Mouse (Mus musculus) neural tube, embryonic 15.5 days (tissue): ENCODE results near the gene Olfr1151. TPM values are rescaled to one million over a fixed set of nuclear protein-coding genes. Genes with fewer than 3 reads are reported as not detected.

Experiments
- ATAC-seq: fragments of 200-750 bp; cut with Nextera tagmentation; 2 replicates; pipeline ENCODE4 v1.8.0; 2017; ENCODE audit warnings: mild to moderate bottlenecking, moderate TSS enrichment, moderate library complexity; ENCODE audit not compliant: low FRiP score
- H3K27ac ChIP-seq: fragments of 300-500 bp; sonication (generic); replicated peaks from 2 replicates; pipeline ENCODE4 v1.5.1; 2015; ENCODE audit warnings: mild to moderate bottlenecking, inconsistent platforms
- H3K27me3 ChIP-seq: fragments of 300-500 bp; sonication (generic); replicated peaks from 2 replicates; pipeline ENCODE4 v1.6.1; 2015; ENCODE audit warnings: inconsistent platforms
- H3K36me3 ChIP-seq: fragments of 300-500 bp; sonication (generic); 2 replicates; pipeline ENCODE4 v1.6.1; 2015; ENCODE audit warnings: inconsistent platforms
- H3K4me1 ChIP-seq: fragments of 300-500 bp; sonication (generic); 2 replicates; pipeline ENCODE4 v1.6.1; 2015; ENCODE audit warnings: inconsistent platforms
- H3K4me2 ChIP-seq: fragments of 300-500 bp; sonication (generic); 2 replicates; pipeline ENCODE4 v1.6.1; 2015; ENCODE audit warnings: inconsistent platforms, mild to moderate bottlenecking, moderate library complexity
- H3K4me3 ChIP-seq: fragments of 300-500 bp; sonication (generic); replicated peaks from 2 replicates; pipeline ENCODE4 v1.5.1; 2015; ENCODE audit warnings: mild to moderate bottlenecking, inconsistent platforms
- H3K9ac ChIP-seq: fragments of 300-500 bp; sonication (generic); replicated peaks from 2 replicates; pipeline ENCODE4 v1.6.1; 2015; ENCODE audit warnings: mild to moderate bottlenecking, inconsistent platforms
- H3K9me3 ChIP-seq: fragments of 300-500 bp; sonication (generic); replicated peaks from 2 replicates; pipeline ENCODE4 v1.6.1; 2016; ENCODE audit warnings: inconsistent platforms
- WGBS: fragments of 180-500 bp; shearing (Covaris S2); methylation state at CpG from one replicate; pipeline ENCODE4 v1.1.7; 2015; ENCODE audit warnings: mixed read lengths; 5-methylcytosine and 5-hydroxymethylcytosine counted together
- polyA plus RNA-seq: library from polyadenylated mRNA; unstranded; fragments of >200 nt; fragmentation: Nextera tagmentation; extraction: Ambion mirVana; gene quantifications from 2 replicates; pipeline ENCODE4 v1.2.1, GENCODE M21; 2015

Olfr1151 gene
- polyA plus RNA-seq: not detected in 2 replicates

GRCm38 (mm10) chr2:87855562-87855961, at the start of gene Olfr1151:
Olfr1151 (plus strand) TSS chr2:87855862.
- Histone ChIP-seq H3K36me3 (no peaks in the 10 kb centered on the region), H3K27ac (no peak within 1 kb of the TSS), H3K9ac (no peak within 1 kb of the TSS), H3K4me2 (no peak within 1 kb of the TSS), H3K9me3 (no peaks in the 10 kb centered on the region), H3K4me1 (no peaks in the 10 kb centered on the region), H3K4me3 (no peak within 1 kb of the TSS), H3K27me3 (no peaks in the 10 kb centered on the region)
- no peak for ATAC-seq
- 94% methylated on average over 1 of the region's 1 CpGs for WGBS

GRCm38 (mm10) chr2:87809522-87809921, 46.1 kb upstream of the Olfr1151 start, which contains the start of gene Olfr1145:
Olfr1145 (plus strand) TSS chr2:87809822.
- Histone ChIP-seq H3K4me3 (no peak within 1 kb of the TSS), H3K4me1 (no peaks in the 10 kb centered on the region), H3K9me3 (no peaks in the 10 kb centered on the region), H3K27ac (no peak within 1 kb of the TSS), H3K9ac (no peak within 1 kb of the TSS), H3K36me3 (no peaks in the 10 kb centered on the region), H3K4me2 (no peak within 1 kb of the TSS), H3K27me3 (no peaks in the 10 kb centered on the region)
- ATAC-seq: no peak
- WGBS: 100% methylated on average over 1 of the region's 1 CpGs

DNA sequence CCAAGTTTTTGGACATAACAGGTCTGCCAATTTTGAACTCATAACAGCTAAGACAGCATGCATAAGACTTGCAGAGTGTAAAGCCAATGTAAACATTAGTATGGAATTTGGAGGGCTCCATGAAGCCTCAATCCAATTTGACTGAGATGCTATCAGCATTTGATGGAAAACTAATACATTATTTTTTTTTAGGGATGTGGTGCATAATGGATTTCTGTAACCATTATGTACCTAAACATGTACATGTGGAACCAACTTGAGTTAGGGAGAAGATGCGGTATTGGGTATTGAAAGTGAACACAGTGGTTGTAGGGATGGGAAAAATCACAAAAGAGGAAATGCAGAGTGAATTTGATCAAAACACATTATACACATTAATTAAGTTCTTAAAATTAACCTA, 25.4 kb upstream of the Olfr1151 start, which contains the start of gene Olfr1148:
Olfr1148 (plus strand) TSS at position 301 of the 400 bp plus-strand sequence.
- no peak within 1 kb of the TSS for H3K4me2 ChIP-seq
- no peak within 1 kb of the TSS for H3K4me3 ChIP-seq
- ATAC-seq: no peak
- H3K4me1 ChIP-seq: no peaks in the 10 kb centered on the region
- H3K27ac ChIP-seq: no peak within 1 kb of the TSS
- no peaks in the 10 kb centered on the region for H3K27me3 ChIP-seq
- 93% methylated on average over 1 of the region's 1 CpGs for WGBS
- H3K9ac ChIP-seq: no peak within 1 kb of the TSS
- H3K9me3 ChIP-seq: no peaks in the 10 kb centered on the region
- no peaks in the 10 kb centered on the region for H3K36me3 ChIP-seq

- Histone ChIP-seq H3K27ac (no peak within 1 kb of the TSS), H3K27me3 (no peaks in the 10 kb centered on the region), H3K4me1 (no peaks in the 10 kb centered on the region), H3K36me3 (no peaks in the 10 kb centered on the region), H3K4me2 (no peak within 1 kb of the TSS), H3K4me3 (no peak within 1 kb of the TSS), H3K9me3 (no peaks in the 10 kb centered on the region), H3K9ac (no peak within 1 kb of the TSS)
- no peak for ATAC-seq
- 76% methylated on average over 1 of the region's 1 CpGs for WGBS
Observed at GRCm38 (mm10) chr2:87843693-87844092, 12.0 kb upstream of the Olfr1151 start, which contains the start of gene Olfr1150-ps1. Olfr1150-ps1 (plus strand) TSS chr2:87843993.

- Histone ChIP-seq H3K4me3 (no peak within 1 kb of the TSS), H3K9ac (no peak within 1 kb of the TSS), H3K27me3 (no peaks in the 10 kb centered on the region), H3K4me1 (no peaks in the 10 kb centered on the region), H3K4me2 (no peak within 1 kb of the TSS), H3K9me3 (no peaks in the 10 kb centered on the region), H3K27ac (no peak within 1 kb of the TSS), H3K36me3 (no peaks in the 10 kb centered on the region)
- no peak for ATAC-seq
Observed at GRCm38 (mm10) chr2:87866192-87866591, 10.5 kb downstream of the Olfr1151 start, which contains the start of gene Olfr1152. Olfr1152 (plus strand) TSS chr2:87866492.

DNA sequence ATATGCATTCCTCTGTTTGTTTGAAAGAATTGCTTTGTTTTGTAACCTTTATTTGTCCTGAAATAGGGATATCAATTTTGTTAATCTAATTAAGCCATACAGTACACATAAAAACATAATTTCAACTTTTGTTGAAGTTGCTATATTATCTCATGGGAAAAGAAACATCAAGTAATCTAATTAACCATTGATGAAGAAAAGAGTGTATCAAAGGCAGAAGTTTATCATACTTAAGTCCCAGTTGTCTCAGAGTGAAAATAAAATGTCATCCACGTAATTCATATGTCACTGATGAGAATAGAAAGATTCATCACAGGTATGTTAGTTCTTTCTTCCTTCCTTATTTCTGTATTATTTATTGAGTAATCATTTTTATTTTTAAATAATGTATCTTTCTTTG, 39.0 kb downstream of the Olfr1151 start, which contains the start of gene Olfr1153:
Olfr1153 (plus strand) TSS at position 301 of the 400 bp plus-strand sequence.
- Histone ChIP-seq H3K4me1 (no peaks in the 10 kb centered on the region), H3K27ac (no peak within 1 kb of the TSS), H3K4me2 (no peak within 1 kb of the TSS), H3K9ac (no peak within 1 kb of the TSS), H3K4me3 (no peak within 1 kb of the TSS), H3K9me3 (no peaks in the 10 kb centered on the region), H3K36me3 (no peaks in the 10 kb centered on the region), H3K27me3 (no peaks in the 10 kb centered on the region)
- ATAC-seq: no peak
- 80% methylated on average over 1 of the region's 1 CpGs for WGBS

DNA sequence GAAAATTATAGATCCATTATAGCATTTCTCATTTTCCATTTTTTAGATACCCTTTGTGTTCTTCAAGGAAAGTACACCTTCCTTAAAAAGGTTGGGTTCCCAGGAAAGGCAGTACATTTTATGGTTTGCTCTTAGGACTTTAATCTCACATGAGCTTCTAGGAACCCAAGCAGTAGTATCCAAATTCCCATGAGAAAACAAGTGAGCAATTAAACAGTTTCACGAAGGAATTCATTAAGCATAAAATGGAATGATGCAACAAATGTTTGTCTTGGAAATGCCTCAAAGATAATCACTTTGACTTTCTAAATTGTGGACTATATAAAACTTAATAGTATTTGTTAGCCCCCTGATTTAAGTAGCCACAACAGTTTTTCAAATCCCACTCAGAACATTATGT, 49.4 kb downstream of the Olfr1151 start, which contains the start of gene Olfr1154:
Olfr1154 (minus strand) TSS at position 101 of the 400 bp plus-strand sequence.
- no peaks in the 10 kb centered on the region for H3K36me3 ChIP-seq
- no peak for ATAC-seq
- no peak within 1 kb of the TSS for H3K4me2 ChIP-seq
- no peak within 1 kb of the TSS for H3K4me3 ChIP-seq
- H3K9ac ChIP-seq: no peak within 1 kb of the TSS
- WGBS: 83% methylated on average over 1 of the region's 1 CpGs
- H3K27me3 ChIP-seq: no peaks in the 10 kb centered on the region
- H3K4me1 ChIP-seq: no peaks in the 10 kb centered on the region
- H3K27ac ChIP-seq: no peak within 1 kb of the TSS
- no peaks in the 10 kb centered on the region for H3K9me3 ChIP-seq

Other genes with a start within 250 kb of the Olfr1151 start
- not detected in 2 replicates for gene Olfr1130, start 249.7 kb upstream of the Olfr1151 start, polyA plus RNA-seq
- not detected in 2 replicates for gene Olfr1131, start 228.8 kb upstream of the Olfr1151 start, polyA plus RNA-seq
- not detected in 2 replicates for gene Olfr1132, start 218.3 kb upstream of the Olfr1151 start, polyA plus RNA-seq
- not detected in 2 replicates for gene Olfr1133, start 208.5 kb upstream of the Olfr1151 start, polyA plus RNA-seq
- not detected in 2 replicates for gene Olfr1134, start 197.4 kb upstream of the Olfr1151 start, polyA plus RNA-seq
- not detected in 2 replicates for gene Olfr1135, start 182.2 kb upstream of the Olfr1151 start, polyA plus RNA-seq
- gene Olfr1136, start 161.9 kb upstream of the Olfr1151 start, polyA plus RNA-seq: not detected in 2 replicates
- not detected in 2 replicates for gene Olfr1137, start 142.7 kb upstream of the Olfr1151 start, polyA plus RNA-seq
- gene Olfr1138, start 115.9 kb upstream of the Olfr1151 start, polyA plus RNA-seq: not detected in 2 replicates
- not detected in 2 replicates for gene Olfr1140, start 112.1 kb upstream of the Olfr1151 start, polyA plus RNA-seq
- not detected in 2 replicates for gene Olfr1141, start 101.9 kb upstream of the Olfr1151 start, polyA plus RNA-seq
- not detected in 2 replicates for gene Olfr152, start 76.4 kb upstream of the Olfr1151 start, polyA plus RNA-seq
- gene Olfr1143, start 55.3 kb upstream of the Olfr1151 start, polyA plus RNA-seq: not detected in 2 replicates
- not detected in 2 replicates for gene Olfr1145, start 46.0 kb upstream of the Olfr1151 start, polyA plus RNA-seq
- gene Olfr1148, start 25.3 kb upstream of the Olfr1151 start, polyA plus RNA-seq: not detected in 2 replicates
- gene Olfr1150-ps1, start 11.9 kb upstream of the Olfr1151 start, polyA plus RNA-seq: not detected in 2 replicates
- gene Olfr1152, start 10.6 kb downstream of the Olfr1151 start, polyA plus RNA-seq: not detected in 2 replicates
- not detected in 2 replicates for gene Olfr1153, start 39.1 kb downstream of the Olfr1151 start, polyA plus RNA-seq
- not detected in 2 replicates for gene Olfr1154, start 49.3 kb downstream of the Olfr1151 start, polyA plus RNA-seq
- gene Olfr1155, start 89.3 kb downstream of the Olfr1151 start, polyA plus RNA-seq: not detected in 2 replicates
- gene Olfr1156, start 97.2 kb downstream of the Olfr1151 start, polyA plus RNA-seq: not detected in 2 replicates
- not detected in 2 replicates for gene Olfr1157, start 112.4 kb downstream of the Olfr1151 start, polyA plus RNA-seq
- not detected in 2 replicates for gene Olfr74, start 118.8 kb downstream of the Olfr1151 start, polyA plus RNA-seq
- not detected in 2 replicates for gene Olfr1158, start 134.3 kb downstream of the Olfr1151 start, polyA plus RNA-seq
- not detected in 2 replicates for gene Olfr1160, start 152.4 kb downstream of the Olfr1151 start, polyA plus RNA-seq
- gene Olfr1161, start 166.9 kb downstream of the Olfr1151 start, polyA plus RNA-seq: not detected in 2 replicates
- gene Olfr73, start 181.8 kb downstream of the Olfr1151 start, polyA plus RNA-seq: not detected in 2 replicates
- gene Olfr1162, start 195.3 kb downstream of the Olfr1151 start, polyA plus RNA-seq: not detected in 2 replicates
- not detected in 2 replicates for gene Olfr1163, start 216.0 kb downstream of the Olfr1151 start, polyA plus RNA-seq
- gene Olfr1164, start 238.1 kb downstream of the Olfr1151 start, polyA plus RNA-seq: not detected in 2 replicates